In genomic region chr10:93167311-93167710, GRCm38 (mm10) we compare ENCODE assay signal across 13 mouse cellular contexts. TPM values are rescaled to one million over a fixed set of nuclear protein-coding genes. Genes with fewer than 3 reads are reported as not detected.
DNase-seq lines count a peak whose midpoint lies in the region; ATAC-seq and TF ChIP-seq lines count a peak whose summit lies in the region.
"Had no signal": no experiment of that assay in that cellular context is flagged by ENCODE, and none has a peak within 500 bp of the region (broad histone marks: within the 10 kb centered on the region; RNA-seq: fewer than 3 reads in every experiment).

No protein-coding gene starts in this region.

- no peaks in the 10 kb centered on the region for H3K36me3 ChIP-seq in midbrain, embryonic 13.5 days
- H3K36me3 ChIP-seq in midbrain, embryonic 15.5 days (replicated peaks), result no peaks in the 10 kb centered on the region
- no peaks in the 10 kb centered on the region for H3K36me3 ChIP-seq in myocyte (ENCODE audit: control insufficient read depth, insufficient read depth)
- peaks cover 1% of the 10 kb centered on the region; the same call in 1 of the 2 replicates for H3K36me3 ChIP-seq in forebrain, embryonic 10.5 days (replicated peaks)

- H3K79me2 ChIP-seq in myocyte (ENCODE audit: control insufficient read depth, insufficient read depth), result peaks cover 100% of the 10 kb centered on the region

- 0 out of 2 replicates have a peak overlapping the region, but pooled peaks have one; percentile 49 for H3K27ac ChIP-seq in gastrocnemius, adult 2 months
- H3K27ac ChIP-seq in midbrain, embryonic 13.5 days, result no peak overlapping the region
- H3K27ac ChIP-seq in midbrain, embryonic 15.5 days, result no peak overlapping the region
- H3K27ac ChIP-seq in forebrain, embryonic 10.5 days, result no peak overlapping the region

- TF ChIP-seq POLR2A in myocyte (IDR thresholded peaks at IDR 0.05; ENCODE audit: insufficient read length, low read depth), result no peak

- no peak overlapping the region for H3K4me2 ChIP-seq in midbrain, embryonic 13.5 days (replicated peaks)
- no peak overlapping the region for H3K4me2 ChIP-seq in midbrain, embryonic 15.5 days
- H3K4me2 ChIP-seq in myocyte (ENCODE audit: low read depth), result peak overlapping the region; percentile 30

- no peak overlapping the region for H3K9ac ChIP-seq in midbrain, embryonic 13.5 days (replicated peaks)
- no peak overlapping the region for H3K9ac ChIP-seq in midbrain, embryonic 15.5 days

- ATAC-seq in midbrain, embryonic 13.5 days, result peak; percentile 38; the same call in 1 of the 2 replicates
- ATAC-seq in midbrain, embryonic 15.5 days (replicated peaks), result no peak
- ATAC-seq in activated CD4-positive, CD25-positive, alpha-beta regulatory T cell, adult 4 months, result peak; percentile 9

- DNase-seq in gastrocnemius, adult 2 months, result no peak
- no peak for DNase-seq in gastrocnemius, adult 18-20 months (ENCODE audit: low spot score)
- no peak for DNase-seq in forebrain, embryonic 10.5 days (ENCODE audit: extremely low spot score, low spot score)
- no peak for DNase-seq in layer of hippocampus, adult 9-10 months (ENCODE audit: low spot score)
- DNase-seq: adrenal gland, postnatal 36 days; cerebellum, adult 8-10 months; kidney, postnatal 36 days; lung, adult 18-20 months; right cerebral cortex, postnatal 4 days had no signal

- H3K4me3 ChIP-seq in gastrocnemius, adult 2 months, result no peak overlapping the region
- no peak overlapping the region for H3K4me3 ChIP-seq in midbrain, embryonic 13.5 days (replicated peaks)
- no peak overlapping the region for H3K4me3 ChIP-seq in midbrain, embryonic 15.5 days
- H3K4me3 ChIP-seq in myocyte, result no peak overlapping the region
- no peak overlapping the region for H3K4me3 ChIP-seq in forebrain, embryonic 10.5 days

- H3ac ChIP-seq in myocyte (ENCODE audit: control insufficient read depth, insufficient read length), result no peak overlapping the region

- intact Hi-C loops in gastrocnemius, adult 2 months (cut with DNase I), result no loop called here

- H3K4me1 ChIP-seq in midbrain, embryonic 13.5 days (replicated peaks), result peaks cover 47% of the 10 kb centered on the region
- H3K4me1 ChIP-seq in midbrain, embryonic 15.5 days, result peaks cover 43% of the 10 kb centered on the region
- peaks cover 65% of the 10 kb centered on the region for H3K4me1 ChIP-seq in forebrain, embryonic 10.5 days

- no peaks in the 10 kb centered on the region for H3K9me3 ChIP-seq in midbrain, embryonic 13.5 days
- H3K9me3 ChIP-seq in midbrain, embryonic 15.5 days, result no peaks in the 10 kb centered on the region
- H3K9me3 ChIP-seq in forebrain, embryonic 10.5 days, result no peaks in the 10 kb centered on the region

- no peaks in the 10 kb centered on the region for H3K27me3 ChIP-seq in midbrain, embryonic 13.5 days
- H3K27me3 ChIP-seq in midbrain, embryonic 15.5 days (replicated peaks), result no peaks in the 10 kb centered on the region
- H3K27me3 ChIP-seq in myocyte (ENCODE audit: control insufficient read depth, insufficient read depth, insufficient read length), result no peaks in the 10 kb centered on the region
- H3K27me3 ChIP-seq in forebrain, embryonic 10.5 days (ENCODE audit: poor library complexity, severe bottlenecking), result no peaks in the 10 kb centered on the region

- WGBS in midbrain, embryonic 13.5 days, result 68% methylated on average over 6 of the region's 6 CpGs
- WGBS in midbrain, embryonic 15.5 days, result 68% methylated on average over 6 of the region's 6 CpGs
- WGBS in forebrain, embryonic 10.5 days, result 73% methylated on average over 6 of the region's 6 CpGs

- no peak for TF ChIP-seq CTCF in gastrocnemius, adult 2 months (IDR thresholded peaks at IDR 0.05)

TF ChIP-seq in myocyte, 11 proteins besides CTCF, POLR2A, EP300 and RAD21:
- TF ChIP-seq CEBPB (IDR thresholded peaks at IDR 0.05; ENCODE audit: insufficient read depth, poor library complexity, severe bottlenecking) (no peak), SRF (IDR thresholded peaks at IDR 0.05; ENCODE audit: control insufficient read depth, insufficient read length, low read depth) (no peak), MYOD1 (IDR thresholded peaks at IDR 0.05; ENCODE audit: control insufficient read depth in 1 of 3, insufficient read length in 2 of 3, low read depth in 2 of 3) (no peak), MYOG (IDR thresholded peaks at IDR 0.05; ENCODE audit: control insufficient read depth in 1 of 3, insufficient read depth in 1 of 3, insufficient read length in 2 of 3, low read depth in 2 of 3) (no peak), TCF3 (IDR thresholded peaks at IDR 0.05; ENCODE audit: insufficient read length, low read depth) (no peak), E2F4 (IDR thresholded peaks at IDR 0.05; ENCODE audit: insufficient read depth) (no peak), REST (IDR thresholded peaks at IDR 0.05; ENCODE audit: insufficient read depth, insufficient read length) (no peak)

RNA-seq across cellular contexts. Expression of gene Cdk17, which starts 6.6 kb away (rescaled TPM):
- 1 to 10 TPM; 5.4 to 6.1 TPM for total RNA-seq in gastrocnemius, adult 2 months (2021)
- 1 to 10 TPM; 4.0 to 8.0 TPM for total RNA-seq in gastrocnemius, adult 18-20 months (2021)
- 40.7 and 46.3 TPM in 2 replicates for polyA plus RNA-seq in midbrain, embryonic 13.5 days (2015; fragmentation: Nextera tagmentation; extraction: Ambion mirVana)
- 42.2 and 45.7 TPM in 2 replicates for polyA plus RNA-seq in midbrain, embryonic 15.5 days (2015; fragmentation: Nextera tagmentation; extraction: Ambion mirVana)
- polyA plus RNA-seq in activated CD4-positive, CD25-positive, alpha-beta regulatory T cell, adult 4 months (2017; shearing (Covaris generic)), result 10 to 100 TPM; 32.3 to 44.2 TPM
- 11.8 TPM for polyA plus RNA-seq in myocyte (2012; fragmentation: generic; extraction: Trizol)
- 17.6 and 18.2 TPM in 2 replicates for polyA plus RNA-seq in forebrain, embryonic 10.5 days (2016; fragmentation: Nextera tagmentation; extraction: Ambion mirVana)
